Mouse (Mus musculus) olfactory bulb, adult 2 months (tissue): ENCODE measurements around the gene Gm28043.

Experiments used
- CTCF ChIP-seq: fragments of 200-500 bp; IDR thresholded peaks from 2 replicates; pipeline ENCODE4 v1.5.1; 2012; ENCODE audit warnings: low read depth, mild to moderate bottlenecking, low read length, moderate library complexity; ENCODE audit not compliant: insufficient read depth
- POLR2A ChIP-seq: fragments of 200-500 bp; IDR thresholded peaks from 2 replicates; pipeline ENCODE4 v1.6.1; 2012; ENCODE audit warnings: mild to moderate bottlenecking, low read depth, low read length, moderate library complexity; ENCODE audit not compliant: insufficient read depth

DNA sequence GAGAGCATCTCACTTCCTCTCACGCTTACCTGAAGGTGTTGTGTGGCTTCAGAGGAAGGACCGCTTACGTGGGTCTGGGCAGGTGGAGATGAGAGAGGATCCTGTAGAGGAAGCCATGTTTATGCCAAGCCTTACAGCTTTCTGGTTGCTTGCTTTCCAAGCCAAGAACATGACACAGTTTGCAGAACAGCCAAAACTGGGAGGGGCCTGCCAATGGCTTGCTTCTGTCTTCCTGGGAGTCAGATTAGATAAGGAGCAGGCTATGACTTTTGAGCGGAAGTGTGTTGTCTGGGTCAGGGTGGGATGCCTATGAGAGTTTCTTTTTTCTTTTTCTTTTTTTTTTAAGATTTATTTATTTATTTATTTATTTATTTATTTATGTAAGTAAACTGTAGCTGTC is 22.7 kb downstream of the Gm28043 start:
- TF ChIP-seq CTCF (no peak), POLR2A (no peak)
